Mouse (Mus musculus): Measurements from ENCODE around the gene Ptprd.

DNA sequence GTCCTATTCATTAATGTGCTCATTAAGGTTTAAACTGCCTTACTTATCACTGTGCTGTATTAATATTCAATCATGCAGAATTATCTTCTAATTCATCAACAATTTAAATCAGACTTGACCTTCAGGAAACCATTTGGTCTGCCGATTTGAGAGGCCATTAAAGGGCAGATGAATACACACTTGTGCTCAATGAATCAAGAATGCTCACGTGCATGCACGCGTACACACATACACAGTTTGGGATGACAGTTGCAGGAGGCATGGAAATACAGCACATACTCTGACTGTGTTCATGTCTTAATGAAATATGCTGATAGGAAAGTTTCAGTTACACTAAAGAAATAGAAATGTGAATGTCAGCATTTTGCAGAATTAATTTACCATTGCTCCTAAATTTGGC lies 2066.8 kb downstream of the Ptprd start:
- TF ChIP-seq CTCF (IDR thresholded peaks at IDR 0.05; ENCODE audit: control insufficient read depth, insufficient read depth, low read length) = no peak
- no peak for TF ChIP-seq POLR2A (IDR thresholded peaks at IDR 0.05; ENCODE audit: borderline replicate concordance, control insufficient read depth, low read depth, low read length)
